Mouse (Mus musculus): ENCODE results near the gene Gins1. TPM values are rescaled to one million over a fixed set of nuclear protein-coding genes. Genes with fewer than 3 reads are reported as not detected.

The Gins1 gene
- polyA plus RNA-seq, 1 experiment from 2014 or later = 28.2 TPM

GRCm38 (mm10) chr2:150875226-150875625 is 30.0 kb upstream of the Gins1 start:
- H3K4me3 ChIP-seq (ENCODE audit: control insufficient read depth in 1 of 2, insufficient read depth in 1 of 2, low read depth in 1 of 2, low read length in 2 of 2) = no peak overlapping the region
- H3K27me3 ChIP-seq (ENCODE audit: control insufficient read depth, insufficient read depth, low read length) = no peaks in the 10 kb centered on the region
- no peaks in the 10 kb centered on the region for H3K36me3 ChIP-seq (ENCODE audit: control insufficient read depth, insufficient read depth, low read length)
- no peaks in the 10 kb centered on the region for H3K4me1 ChIP-seq (ENCODE audit: control insufficient read depth in 2 of 2, insufficient read depth in 2 of 2, low read length in 2 of 2)
- no peak overlapping the region for H3K4me2 ChIP-seq (ENCODE audit: low read length)
- no peak overlapping the region for H3K27ac ChIP-seq (replicated peaks in 1 of 2; ENCODE audit: control insufficient read depth in 1 of 2, insufficient read depth in 1 of 2, low read depth in 2 of 2, low read length in 2 of 2)
- H3K9ac ChIP-seq (ENCODE audit: low read length) = no peak overlapping the region
- no peaks in the 10 kb centered on the region for H3K9me3 ChIP-seq (ENCODE audit: control insufficient read depth, low read length)
- no peak for ATAC-seq (ENCODE audit: insufficient number of reproducible peaks, insufficient read depth, low FRiP score, low read depth)
- 98% methylated on average over 1 of the region's 1 CpGs for WGBS

GRCm38 (mm10) chr2:150877561-150877960 is 27.6 kb upstream of the Gins1 start:
- Histone ChIP-seq H3K9me3 (ENCODE audit: control insufficient read depth, low read length) (no peaks in the 10 kb centered on the region), H3K4me1 (ENCODE audit: control insufficient read depth in 2 of 2, insufficient read depth in 2 of 2, low read length in 2 of 2) (no peaks in the 10 kb centered on the region), H3K27me3 (ENCODE audit: control insufficient read depth, insufficient read depth, low read length) (no peaks in the 10 kb centered on the region), H3K4me2 (ENCODE audit: low read length) (no peak overlapping the region), H3K36me3 (ENCODE audit: control insufficient read depth, insufficient read depth, low read length) (no peaks in the 10 kb centered on the region), H3K9ac (ENCODE audit: low read length) (no peak overlapping the region), H3K27ac (replicated peaks in 1 of 2; ENCODE audit: control insufficient read depth in 1 of 2, insufficient read depth in 1 of 2, low read depth in 2 of 2, low read length in 2 of 2) (no peak overlapping the region), H3K4me3 (ENCODE audit: control insufficient read depth in 1 of 2, insufficient read depth in 1 of 2, low read depth in 1 of 2, low read length in 2 of 2) (no peak overlapping the region)
- no peak for ATAC-seq (ENCODE audit: insufficient number of reproducible peaks, insufficient read depth, low FRiP score, low read depth)
- 90% methylated on average over 4 of the region's 4 CpGs for WGBS

- H3K36me3 ChIP-seq (ENCODE audit: control insufficient read depth, insufficient read depth, low read length) = no peaks in the 10 kb centered on the region
- WGBS = 80% methylated on average over 8 of the region's 8 CpGs
- ATAC-seq (ENCODE audit: insufficient number of reproducible peaks, insufficient read depth, low FRiP score, low read depth) = no peak
Observed at GRCm38 (mm10) chr2:150884075-150884778, 21.0 kb upstream of the Gins1 start.

GRCm38 (mm10) chr2:150884779-150885110 is 20.5 kb upstream of the Gins1 start:
- 91% methylated on average over 1 of the region's 1 CpGs for WGBS
- 0 out of 2 replicates have a peak, but pooled peaks have one; percentile 13 for ATAC-seq (ENCODE audit: insufficient number of reproducible peaks, insufficient read depth, low FRiP score, low read depth)

More at GRCm38 (mm10) chr2:150884075-150884778, 21.0 kb upstream of the Gins1 start:
- H3K4me1 ChIP-seq (ENCODE audit: control insufficient read depth in 2 of 2, insufficient read depth in 2 of 2, low read length in 2 of 2) = peaks cover 0 to 9% of the 10 kb centered on the region in 2 experiments; a peak in 2 of 4 replicates
- H3K4me2 ChIP-seq (ENCODE audit: low read length) = no peak overlapping the region
- no peaks in the 10 kb centered on the region for H3K27me3 ChIP-seq (ENCODE audit: control insufficient read depth, insufficient read depth, low read length)
- no peak overlapping the region for H3K9ac ChIP-seq (ENCODE audit: low read length)
- H3K9me3 ChIP-seq (ENCODE audit: control insufficient read depth, low read length) = no peaks in the 10 kb centered on the region
- no peak overlapping the region for H3K27ac ChIP-seq (replicated peaks in 1 of 2; ENCODE audit: control insufficient read depth in 1 of 2, insufficient read depth in 1 of 2, low read depth in 2 of 2, low read length in 2 of 2)
- H3K4me3 ChIP-seq (ENCODE audit: control insufficient read depth in 1 of 2, insufficient read depth in 1 of 2, low read depth in 1 of 2, low read length in 2 of 2) = no peak overlapping the region

GRCm38 (mm10) chr2:150885814-150886213 is 19.4 kb upstream of the Gins1 start:
- 86% methylated on average over 1 of the region's 1 CpGs for WGBS
- Histone ChIP-seq H3K27me3 (ENCODE audit: control insufficient read depth, insufficient read depth, low read length) (no peaks in the 10 kb centered on the region), H3K4me2 (ENCODE audit: low read length) (no peak overlapping the region), H3K4me1 (ENCODE audit: control insufficient read depth in 2 of 2, insufficient read depth in 2 of 2, low read length in 2 of 2) (peaks cover 0 to 9% of the 10 kb centered on the region in 2 experiments; a peak in 2 of 4 replicates), H3K9ac (ENCODE audit: low read length) (no peak overlapping the region), H3K4me3 (ENCODE audit: control insufficient read depth in 1 of 2, insufficient read depth in 1 of 2, low read depth in 1 of 2, low read length in 2 of 2) (no peak overlapping the region), H3K36me3 (ENCODE audit: control insufficient read depth, insufficient read depth, low read length) (no peaks in the 10 kb centered on the region), H3K27ac (replicated peaks in 1 of 2; ENCODE audit: control insufficient read depth in 1 of 2, insufficient read depth in 1 of 2, low read depth in 2 of 2, low read length in 2 of 2) (no peak overlapping the region), H3K9me3 (ENCODE audit: control insufficient read depth, low read length) (no peaks in the 10 kb centered on the region)
- no peak for ATAC-seq (ENCODE audit: insufficient number of reproducible peaks, insufficient read depth, low FRiP score, low read depth)

More at GRCm38 (mm10) chr2:150884779-150885110, 20.5 kb upstream of the Gins1 start:
- no peak overlapping the region for H3K9ac ChIP-seq (ENCODE audit: low read length)
- H3K9me3 ChIP-seq (ENCODE audit: control insufficient read depth, low read length) = no peaks in the 10 kb centered on the region
- no peak overlapping the region for H3K4me3 ChIP-seq (ENCODE audit: control insufficient read depth in 1 of 2, insufficient read depth in 1 of 2, low read depth in 1 of 2, low read length in 2 of 2)
- peaks cover 0 to 9% of the 10 kb centered on the region in 2 experiments; a peak in 2 of 4 replicates for H3K4me1 ChIP-seq (ENCODE audit: control insufficient read depth in 2 of 2, insufficient read depth in 2 of 2, low read length in 2 of 2)
- H3K36me3 ChIP-seq (ENCODE audit: control insufficient read depth, insufficient read depth, low read length) = no peaks in the 10 kb centered on the region
- H3K27me3 ChIP-seq (ENCODE audit: control insufficient read depth, insufficient read depth, low read length) = no peaks in the 10 kb centered on the region
- H3K4me2 ChIP-seq (ENCODE audit: low read length) = no peak overlapping the region
- H3K27ac ChIP-seq (replicated peaks in 1 of 2; ENCODE audit: control insufficient read depth in 1 of 2, insufficient read depth in 1 of 2, low read depth in 2 of 2, low read length in 2 of 2) = no peak overlapping the region

- Histone ChIP-seq H3K4me2 (ENCODE audit: low read length) (no peak overlapping the region), H3K4me3 (ENCODE audit: control insufficient read depth in 1 of 2, insufficient read depth in 1 of 2, low read depth in 1 of 2, low read length in 2 of 2) (no peak overlapping the region), H3K9ac (ENCODE audit: low read length) (no peak overlapping the region), H3K36me3 (ENCODE audit: control insufficient read depth, insufficient read depth, low read length) (no peaks in the 10 kb centered on the region), H3K27me3 (ENCODE audit: control insufficient read depth, insufficient read depth, low read length) (no peaks in the 10 kb centered on the region), H3K9me3 (ENCODE audit: control insufficient read depth, low read length) (no peaks in the 10 kb centered on the region), H3K27ac (replicated peaks in 1 of 2; ENCODE audit: control insufficient read depth in 1 of 2, insufficient read depth in 1 of 2, low read depth in 2 of 2, low read length in 2 of 2) (no peak overlapping the region), H3K4me1 (ENCODE audit: control insufficient read depth in 2 of 2, insufficient read depth in 2 of 2, low read length in 2 of 2) (peaks cover 0 to 9% of the 10 kb centered on the region in 2 experiments; a peak in 2 of 4 replicates)
- ATAC-seq (ENCODE audit: insufficient number of reproducible peaks, insufficient read depth, low FRiP score, low read depth) = no peak
Observed at GRCm38 (mm10) chr2:150886315-150886714, 18.9 kb upstream of the Gins1 start.

GRCm38 (mm10) chr2:150887370-150887769 is 17.8 kb upstream of the Gins1 start:
- Histone ChIP-seq H3K27me3 (ENCODE audit: control insufficient read depth, insufficient read depth, low read length) (no peaks in the 10 kb centered on the region), H3K4me1 (ENCODE audit: control insufficient read depth in 2 of 2, insufficient read depth in 2 of 2, low read length in 2 of 2) (peaks cover 0 to 9% of the 10 kb centered on the region in 2 experiments; a peak in 2 of 4 replicates), H3K36me3 (ENCODE audit: control insufficient read depth, insufficient read depth, low read length) (no peaks in the 10 kb centered on the region), H3K9me3 (ENCODE audit: control insufficient read depth, low read length) (no peaks in the 10 kb centered on the region), H3K27ac (replicated peaks in 1 of 2; ENCODE audit: control insufficient read depth in 1 of 2, insufficient read depth in 1 of 2, low read depth in 2 of 2, low read length in 2 of 2) (no peak overlapping the region), H3K4me3 (ENCODE audit: control insufficient read depth in 1 of 2, insufficient read depth in 1 of 2, low read depth in 1 of 2, low read length in 2 of 2) (no peak overlapping the region), H3K9ac (ENCODE audit: low read length) (no peak overlapping the region), H3K4me2 (ENCODE audit: low read length) (no peak overlapping the region)
- WGBS = 44% methylated on average over 2 of the region's 2 CpGs
- no peak for ATAC-seq (ENCODE audit: insufficient number of reproducible peaks, insufficient read depth, low FRiP score, low read depth)

Measured in heart, embryonic 14.5 days (tissue).